Mouse (Mus musculus) kidney, adult 8-10 months (tissue): ENCODE data around the gene Foxn3.

Experiments used
- DNase-seq, 2 experiments: peaks; one replicate each; pipeline ENCODE4 v3.0.0; 2022

Foxn3 gene

GRCm38 (mm10) chr12:99562073-99562866 lies 1.1 kb downstream of the Foxn3 start:
- peak; percentile 54 to 63 for DNase-seq

GRCm38 (mm10) chr12:99561333-99561766 lies 2.0 kb downstream of the Foxn3 start:
- no peak for DNase-seq

- peak; percentile 83 to 86 for DNase-seq
Observed at GRCm38 (mm10) chr12:99560701-99561332, 2.6 kb downstream of the Foxn3 start.

- DNase-seq = no peak
Observed at GRCm38 (mm10) chr12:99559483-99559882, 3.9 kb downstream of the Foxn3 start.

- DNase-seq = peak; percentile 57 to 58
Observed at GRCm38 (mm10) chr12:99558476-99558875, 4.9 kb downstream of the Foxn3 start.

- no peak for DNase-seq
Observed at GRCm38 (mm10) chr12:99557498-99557897, 5.9 kb downstream of the Foxn3 start.

GRCm38 (mm10) chr12:99550629-99551028 lies 12.8 kb downstream of the Foxn3 start:
- DNase-seq = no peak

- no peak for DNase-seq
Observed at GRCm38 (mm10) chr12:99549811-99550210, 13.6 kb downstream of the Foxn3 start.

GRCm38 (mm10) chr12:99548419-99548818 lies 15.0 kb downstream of the Foxn3 start:
- DNase-seq = no peak

- no peak for DNase-seq
Observed at GRCm38 (mm10) chr12:99547295-99547694, 16.1 kb downstream of the Foxn3 start.

GRCm38 (mm10) chr12:99545270-99545770 lies 18.1 kb downstream of the Foxn3 start:
- DNase-seq = no peak

- no peak for DNase-seq
Observed at GRCm38 (mm10) chr12:99544262-99545128, 18.9 kb downstream of the Foxn3 start.

GRCm38 (mm10) chr12:99543421-99544195 lies 19.8 kb downstream of the Foxn3 start:
- DNase-seq = no peak

GRCm38 (mm10) chr12:99540201-99540600 lies 23.2 kb downstream of the Foxn3 start:
- no peak for DNase-seq

- no peak for DNase-seq
Observed at GRCm38 (mm10) chr12:99537316-99537715, 26.1 kb downstream of the Foxn3 start.

- DNase-seq = no peak
Observed at GRCm38 (mm10) chr12:99536426-99536825, 27.0 kb downstream of the Foxn3 start.

GRCm38 (mm10) chr12:99532342-99532741 lies 31.0 kb downstream of the Foxn3 start:
- no peak for DNase-seq

- DNase-seq = peak in 1 of 2 experiments; percentile 20
Observed at GRCm38 (mm10) chr12:99529687-99530411, 33.5 kb downstream of the Foxn3 start.

- DNase-seq = no peak
Observed at GRCm38 (mm10) chr12:99528958-99529357, 34.4 kb downstream of the Foxn3 start.

- DNase-seq = no peak
Observed at GRCm38 (mm10) chr12:99527452-99527851, 35.9 kb downstream of the Foxn3 start.

GRCm38 (mm10) chr12:99526571-99527140 lies 36.7 kb downstream of the Foxn3 start:
- DNase-seq = no peak
